Mouse (Mus musculus) bone marrow, adult 2 months (tissue): ENCODE measurements at regions not wholly inside any gene's neighbourhood (a gene's known extent, or its start where the extent isn't known, plus 50 kb on each side); places are given as distances from the start of the nearest gene placed in this dataset.

Source experiments
- H3K27ac ChIP-seq: fragments of 200-500 bp; 2 replicates; pipeline ENCODE4 v1.5.1; 2012; ENCODE audit warnings: low read depth, mild to moderate bottlenecking, control low read depth, inconsistent platforms, low read length; ENCODE audit not compliant: control insufficient read depth, poor library complexity, insufficient read depth
- H3K4me1 ChIP-seq: fragments of 200-500 bp; 2 replicates; pipeline ENCODE4 v1.6.1; 2011; ENCODE audit warnings: low read length; ENCODE audit not compliant: control insufficient read depth, insufficient read depth
- H3K4me3 ChIP-seq: fragments of 200-500 bp; replicated peaks from 2 replicates; pipeline ENCODE3; 2011; ENCODE audit warnings: mild to moderate bottlenecking, low read depth, low read length, control low read depth; ENCODE audit not compliant: control insufficient read depth
- CTCF ChIP-seq: fragments of 200-500 bp; IDR thresholded peaks from 2 replicates; pipeline ENCODE4 v1.5.1; 2011; ENCODE audit warnings: low read length, control low read depth; ENCODE audit not compliant: control insufficient read depth, insufficient read depth
- POLR2A ChIP-seq: fragments of 200-500 bp; IDR thresholded peaks from 2 replicates; pipeline ENCODE4 v1.6.1; 2011; ENCODE audit warnings: low read depth, mild to moderate bottlenecking, control low read depth, low read length, borderline replicate concordance; ENCODE audit not compliant: control insufficient read depth
- WGBS: fragments of 180-500 bp; shearing (Covaris S2); methylation state at CpG from one replicate; pipeline ENCODE4 v1.1.7; 2018; 5-methylcytosine and 5-hydroxymethylcytosine counted together

DNA sequence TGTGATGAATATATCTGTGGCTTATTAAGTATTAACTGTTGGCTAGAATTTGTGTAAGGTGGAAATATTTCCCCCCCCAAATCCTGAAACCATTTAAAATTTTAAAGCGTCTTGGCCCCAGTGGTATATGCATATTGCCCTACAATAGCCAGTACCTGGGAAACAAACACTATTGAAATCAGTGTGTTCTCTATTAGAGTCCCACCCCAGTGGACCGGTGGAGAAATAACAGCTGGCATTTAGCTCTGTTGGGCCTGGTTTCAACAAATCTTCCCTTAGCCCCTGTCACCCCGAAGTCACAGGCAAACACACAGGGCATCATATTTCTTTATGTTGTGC lies 120.0 kb upstream of the Gm10295 start:
- H3K4me1 ChIP-seq = no peaks in the 10 kb centered on the region
- TF ChIP-seq POLR2A (no peak), CTCF (no peak)
- 23% methylated on average over 3 of the region's 3 CpGs for WGBS
- no peak overlapping the region for H3K4me3 ChIP-seq
- no peak overlapping the region for H3K27ac ChIP-seq

DNA sequence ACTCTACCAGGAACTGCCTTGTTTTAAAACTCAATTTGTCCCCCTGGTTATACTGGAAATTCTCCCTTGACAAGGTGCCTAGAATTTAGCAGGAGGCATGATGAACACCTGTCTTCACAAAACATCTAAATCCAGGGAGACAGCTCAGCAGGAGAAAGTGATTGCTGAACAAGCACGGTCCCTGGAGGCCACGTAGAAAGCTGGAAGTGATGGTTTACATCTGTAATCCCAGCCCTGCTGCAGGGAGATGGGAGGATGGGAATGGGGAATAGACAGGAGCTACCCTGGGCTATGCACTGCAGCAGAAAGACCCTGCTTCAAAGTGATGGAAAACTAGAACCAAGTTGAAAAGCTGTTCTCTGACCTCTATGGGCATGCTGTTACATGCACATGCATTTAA lies 119.1 kb upstream of the Gm10295 start:
- 74% methylated on average over 2 of the region's 2 CpGs for WGBS
- Histone ChIP-seq H3K4me3 (no peak overlapping the region), H3K4me1 (no peaks in the 10 kb centered on the region), H3K27ac (no peak overlapping the region)
- TF ChIP-seq CTCF (no peak), POLR2A (no peak)

DNA sequence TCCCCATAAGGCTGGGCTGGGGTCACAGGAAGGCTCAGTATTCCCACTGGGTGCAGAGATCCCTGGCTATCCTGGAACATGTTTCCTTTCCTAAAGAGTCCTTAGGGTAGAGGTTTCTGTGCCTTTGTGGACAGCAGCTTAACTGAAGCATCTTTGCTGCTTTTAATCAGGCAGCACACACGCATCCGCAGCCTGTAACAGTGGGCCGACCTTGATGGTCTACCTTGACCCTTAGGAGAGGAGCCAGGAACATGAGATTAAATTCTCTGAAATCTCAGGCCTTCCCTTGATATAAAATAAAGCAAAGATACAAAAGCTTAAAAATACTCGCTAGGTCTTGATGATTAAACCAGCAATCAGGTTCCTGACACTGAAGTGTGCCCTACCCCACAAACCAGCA lies 118.7 kb upstream of the Gm10295 start:
- Histone ChIP-seq H3K27ac (no peak overlapping the region), H3K4me1 (no peaks in the 10 kb centered on the region), H3K4me3 (no peak overlapping the region)
- WGBS = 84% methylated on average over 4 of the region's 4 CpGs
- TF ChIP-seq CTCF (no peak), POLR2A (no peak)

DNA sequence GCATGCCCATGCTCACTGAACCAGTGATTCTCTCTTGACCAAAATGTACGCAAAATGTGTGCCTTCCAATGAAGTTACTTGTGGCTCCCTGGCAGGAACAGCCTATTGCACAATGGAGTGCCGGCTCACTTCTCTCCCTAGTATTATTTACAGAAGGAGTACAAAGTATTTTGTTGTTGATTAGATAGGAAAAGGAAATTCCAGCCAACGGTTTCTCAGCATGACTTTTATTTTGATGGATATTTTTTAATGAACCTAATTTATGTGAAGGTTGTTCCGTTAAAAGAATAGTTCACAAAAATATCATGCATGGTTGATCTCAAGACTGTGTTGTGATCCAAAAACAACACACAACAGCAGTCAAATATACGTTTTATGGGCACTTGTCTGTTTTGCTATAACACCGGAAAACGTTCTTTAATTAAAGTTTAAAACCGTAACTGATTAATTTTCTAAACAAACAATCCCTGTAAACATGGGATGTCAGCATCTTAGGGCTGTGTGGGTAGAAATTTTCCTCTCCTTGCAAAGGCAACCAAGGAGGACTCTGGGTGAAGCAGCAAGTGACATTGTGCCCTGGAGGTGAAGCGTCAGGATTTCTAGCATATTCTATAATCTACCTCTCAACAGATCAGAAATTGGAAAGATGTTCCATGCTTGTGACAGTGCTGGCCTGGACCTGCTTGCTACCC lies 116.3 kb upstream of the Gm10295 start:
- no peak overlapping the region for H3K27ac ChIP-seq
- no peak overlapping the region for H3K4me3 ChIP-seq
- WGBS = 65% methylated on average over 9 of the region's 9 CpGs
- TF ChIP-seq POLR2A = no peak
- TF ChIP-seq CTCF = no peak
- H3K4me1 ChIP-seq = no peaks in the 10 kb centered on the region

DNA sequence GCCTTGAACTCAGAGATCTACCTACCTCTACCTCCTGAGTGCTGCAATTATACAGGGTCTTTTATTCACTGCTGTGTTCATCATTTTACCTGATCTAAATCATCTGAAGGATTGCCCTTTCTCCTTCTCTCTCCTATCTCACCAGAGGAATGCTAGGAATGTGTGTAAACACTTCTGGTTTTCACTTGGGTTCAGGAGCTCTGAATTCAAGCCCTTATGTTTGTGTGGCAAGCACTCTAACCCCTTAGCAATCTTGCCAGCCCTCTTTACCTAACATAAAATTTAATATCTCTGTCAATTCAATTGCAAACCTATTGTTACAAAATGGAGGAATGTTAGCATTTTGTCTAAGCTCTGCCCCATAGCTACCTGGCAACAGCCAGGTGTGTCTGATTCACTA lies 112.8 kb upstream of the Gm10295 start:
- H3K27ac ChIP-seq = no peak overlapping the region
- TF ChIP-seq POLR2A (no peak), CTCF (no peak)
- no peak overlapping the region for H3K4me3 ChIP-seq
- H3K4me1 ChIP-seq = no peaks in the 10 kb centered on the region

- 20% methylated on average over 2 of the region's 2 CpGs for WGBS
- Histone ChIP-seq H3K4me3 (no peak overlapping the region), H3K4me1 (no peaks in the 10 kb centered on the region), H3K27ac (no peak overlapping the region)
- TF ChIP-seq CTCF (no peak), POLR2A (no peak)
Measured at GRCm38 (mm10) chr7:71463565-71463964, 112.3 kb upstream of the Gm10295 start.

DNA sequence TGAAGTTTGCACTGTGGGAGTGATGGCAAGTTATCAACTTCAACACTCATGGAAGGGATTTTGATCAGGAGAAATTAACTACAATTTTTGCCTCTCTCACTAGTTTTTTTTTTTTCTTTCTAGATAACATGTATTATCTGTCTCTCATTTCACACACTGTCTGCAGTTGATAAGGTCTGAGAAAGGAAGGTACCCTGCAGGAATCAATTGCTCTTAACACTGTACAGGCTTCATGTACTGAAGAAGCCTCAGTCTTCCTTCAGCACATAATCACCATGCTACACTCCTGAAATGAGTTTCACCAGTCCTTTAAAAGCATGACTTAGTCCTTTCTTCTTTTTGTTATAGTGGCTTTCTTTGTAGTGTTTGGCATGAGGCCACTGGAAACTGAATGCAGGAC lies 108.5 kb upstream of the Gm10295 start:
- TF ChIP-seq POLR2A (no peak), CTCF (no peak)
- Histone ChIP-seq H3K4me1 (no peaks in the 10 kb centered on the region), H3K4me3 (no peak overlapping the region), H3K27ac (no peak overlapping the region)

DNA sequence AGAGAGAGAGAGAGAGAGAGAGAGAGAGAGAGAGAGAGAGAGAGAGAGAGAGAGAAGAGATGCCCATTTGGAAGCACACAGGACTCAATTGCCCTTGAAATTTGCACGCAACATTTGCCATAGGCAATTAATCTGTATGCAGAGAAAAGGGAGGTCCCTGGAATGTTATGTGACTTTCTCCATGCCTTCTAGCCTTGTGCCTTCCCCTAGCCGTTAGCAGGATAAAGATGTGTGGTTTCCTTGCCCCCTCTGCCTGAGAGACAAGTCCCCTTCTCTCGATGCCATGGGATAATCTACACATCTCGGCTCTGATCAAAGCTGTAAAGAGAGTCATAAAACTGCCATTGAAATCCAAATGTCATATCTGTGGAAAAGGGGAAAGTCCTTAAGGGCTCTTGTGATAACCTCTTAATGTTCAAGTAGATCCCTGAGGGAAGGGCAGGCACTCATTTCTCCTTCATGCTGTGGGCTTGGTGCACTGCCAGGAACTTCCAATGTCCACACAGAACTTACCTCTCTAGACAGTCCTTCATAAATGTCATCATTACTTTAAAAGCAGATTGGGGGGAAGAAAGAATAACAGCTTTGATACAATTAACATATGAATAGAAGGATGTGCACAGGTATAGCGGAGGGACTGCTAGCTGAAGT lies 106.9 kb upstream of the Gm10295 start:
- Histone ChIP-seq H3K4me3 (no peak overlapping the region), H3K27ac (no peak overlapping the region), H3K4me1 (no peaks in the 10 kb centered on the region)
- TF ChIP-seq CTCF (no peak), POLR2A (no peak)
- WGBS = 76% methylated on average over 5 of the region's 5 CpGs
